Mouse (Mus musculus): Measurements from ENCODE around the gene Prdm5.

Prdm5 gene

GRCm38 (mm10) chr6:65935566-65936281 is 156.9 kb downstream of the Prdm5 start:
- DNase-seq = no peak

GRCm38 (mm10) chr6:65950492-65950891 is 171.7 kb downstream of the Prdm5 start:
- DNase-seq = no peak

- no peak for DNase-seq
These were observed 173.5 kb downstream of the Prdm5 start, which contains the start of gene 4930544G11Rik for GRCm38 (mm10) chr6:65952309-65952708. Gene 4930544G11Rik, plus strand, starts transcription at chr6:65952609.

DNA sequence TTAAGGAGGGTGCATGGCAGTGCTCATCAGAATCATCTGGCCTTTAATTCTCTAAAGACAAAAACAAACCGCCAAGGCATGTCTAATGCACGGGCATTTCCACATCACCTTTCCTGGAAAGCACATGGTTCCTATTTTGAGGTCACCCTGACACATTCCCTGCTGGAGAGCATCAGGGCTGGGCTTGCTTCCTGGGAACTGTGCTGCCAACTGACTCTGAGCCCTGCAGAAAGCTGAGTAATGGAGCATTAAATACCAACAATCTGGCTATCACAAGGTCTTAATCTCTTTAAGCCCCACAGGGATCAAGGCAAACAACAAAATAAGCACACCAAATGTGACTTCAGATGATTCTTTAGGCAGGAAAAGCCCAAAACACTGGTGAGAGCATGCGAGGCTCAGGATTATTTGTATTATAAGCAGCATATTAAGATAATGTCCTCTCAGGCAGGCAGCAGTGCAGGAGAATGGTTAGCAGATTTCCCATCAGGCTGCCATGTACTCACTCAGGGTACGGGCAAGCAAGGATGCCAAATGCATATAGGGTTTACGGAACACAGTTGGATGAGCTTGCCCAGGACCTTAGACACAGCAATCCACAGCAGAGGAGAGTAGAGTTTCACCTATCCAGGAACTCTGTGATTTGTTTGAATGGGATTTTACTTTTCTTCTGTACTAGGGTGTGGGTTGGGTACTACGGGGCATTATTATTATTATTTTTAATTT is 190.8 kb downstream of the Prdm5 start:
- no peak for DNase-seq

DNA sequence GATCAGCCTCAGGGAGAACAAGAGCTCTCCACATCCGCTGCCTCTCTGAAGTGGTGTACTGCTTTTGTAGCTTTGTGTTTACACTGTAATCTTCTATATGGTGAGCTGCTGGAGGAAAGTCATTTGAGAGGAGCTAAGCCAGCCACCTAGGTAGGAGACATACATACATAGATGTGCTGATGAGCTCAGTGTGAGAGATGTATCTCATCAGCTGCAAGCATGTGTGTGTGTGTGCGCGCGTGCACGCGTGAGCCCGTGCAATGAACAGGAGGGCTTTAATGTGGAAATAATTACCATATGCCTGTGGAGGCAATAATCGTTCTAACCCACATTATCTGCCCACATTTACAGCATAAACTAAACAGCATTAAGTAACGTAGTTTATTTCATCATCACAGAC is 191.6 kb downstream of the Prdm5 start:
- DNase-seq = no peak

Data from kidney, adult 11 months (tissue).